Mouse (Mus musculus) heart, embryonic 12.5 days (tissue): Measurements from ENCODE around the gene Tbc1d22a. TPM values are rescaled to one million over a fixed set of nuclear protein-coding genes. Genes with fewer than 3 reads are reported as not detected.

Source experiments
- ATAC-seq: fragments of 200-750 bp; cut with Nextera tagmentation; 2 replicates; pipeline ENCODE4 v1.8.0; 2017; ENCODE audit warnings: moderate TSS enrichment, moderate library complexity; ENCODE audit not compliant: insufficient number of reproducible peaks, low FRiP score
- H3K27ac ChIP-seq: fragments of 300-500 bp; sonication (generic); 2 replicates; pipeline ENCODE4 v1.5.1; 2016; ENCODE audit warnings: mild to moderate bottlenecking, moderate library complexity; ENCODE audit not compliant: poor library complexity, severe bottlenecking
- H3K27me3 ChIP-seq: fragments of 300-500 bp; sonication (generic); replicated peaks from 2 replicates; pipeline ENCODE4 v1.6.1; 2016; ENCODE audit warnings: mild to moderate bottlenecking, moderate library complexity
- H3K36me3 ChIP-seq: fragments of 300-500 bp; sonication (generic); 2 replicates; pipeline ENCODE4 v1.6.1; 2016; ENCODE audit warnings: mild to moderate bottlenecking, moderate library complexity
- H3K4me1 ChIP-seq: fragments of 300-500 bp; sonication (generic); replicated peaks from 2 replicates; pipeline ENCODE4 v1.6.1; 2016; ENCODE audit warnings: mild to moderate bottlenecking
- H3K4me2 ChIP-seq: fragments of 300-500 bp; sonication (generic); 2 replicates; pipeline ENCODE4 v1.6.1; 2016; ENCODE audit warnings: mild to moderate bottlenecking, moderate library complexity
- H3K4me3 ChIP-seq: fragments of 300-500 bp; sonication (generic); 2 replicates; pipeline ENCODE4 v1.5.1; 2016; ENCODE audit warnings: mild to moderate bottlenecking
- H3K9ac ChIP-seq: fragments of 300-500 bp; sonication (generic); 2 replicates; pipeline ENCODE4 v1.6.1; 2016; ENCODE audit warnings: mild to moderate bottlenecking, moderate library complexity
- H3K9me3 ChIP-seq: fragments of 300-500 bp; sonication (generic); replicated peaks from 2 replicates; pipeline ENCODE4 v1.6.1; 2016; ENCODE audit warnings: mild to moderate bottlenecking, moderate library complexity
- WGBS: fragments of 180-500 bp; shearing (Covaris S2); methylation state at CpG from one replicate; pipeline ENCODE4 v1.1.7; 2016; 5-methylcytosine and 5-hydroxymethylcytosine counted together
- polyA plus RNA-seq: library from polyadenylated mRNA; unstranded; fragments of >200 nt; fragmentation: Nextera tagmentation; extraction: Ambion mirVana; gene quantifications from 2 replicates; pipeline ENCODE4 v1.2.1, GENCODE M21; 2016

The Tbc1d22a gene
- polyA plus RNA-seq, 1 experiment from 2014 or later: 10.3 TPM

- peaks cover 10% of the 10 kb centered on the region for H3K9me3 ChIP-seq
- H3K4me3 ChIP-seq: no peak overlapping the region
- H3K4me1 ChIP-seq: peaks cover 5% of the 10 kb centered on the region
- no peak overlapping the region for H3K4me2 ChIP-seq
- no peaks in the 10 kb centered on the region for H3K27me3 ChIP-seq
- 82% methylated on average over 2 of the region's 2 CpGs for WGBS
- no peak overlapping the region for H3K27ac ChIP-seq
- no peaks in the 10 kb centered on the region for H3K36me3 ChIP-seq
- H3K9ac ChIP-seq: no peak overlapping the region
- ATAC-seq: no peak
Observed at GRCm38 (mm10) chr15:86226968-86227367, 12.7 kb downstream of the Tbc1d22a start.

GRCm38 (mm10) chr15:86228186-86228585, 13.9 kb downstream of the Tbc1d22a start:
- WGBS: 36% methylated on average over 3 of the region's 3 CpGs
- Histone ChIP-seq H3K9me3 (peaks cover 10% of the 10 kb centered on the region), H3K27me3 (no peaks in the 10 kb centered on the region), H3K4me1 (peaks cover 6% of the 10 kb centered on the region), H3K36me3 (no peaks in the 10 kb centered on the region), H3K27ac (no peak overlapping the region), H3K9ac (no peak overlapping the region), H3K4me3 (no peak overlapping the region), H3K4me2 (no peak overlapping the region)
- no peak for ATAC-seq

- no peak overlapping the region for H3K4me2 ChIP-seq
- H3K27me3 ChIP-seq: no peaks in the 10 kb centered on the region
- 77% methylated on average over 8 of the region's 8 CpGs for WGBS
- peaks cover 2% of the 10 kb centered on the region; the same call in 1 of the 2 replicates for H3K9me3 ChIP-seq
- no peak for ATAC-seq
- no peak overlapping the region for H3K9ac ChIP-seq
- H3K4me1 ChIP-seq: peaks cover 6% of the 10 kb centered on the region
- H3K27ac ChIP-seq: no peak overlapping the region
- H3K36me3 ChIP-seq: no peaks in the 10 kb centered on the region
- no peak overlapping the region for H3K4me3 ChIP-seq
Observed at GRCm38 (mm10) chr15:86229088-86229487, 14.8 kb downstream of the Tbc1d22a start.

GRCm38 (mm10) chr15:86229623-86230022, 15.4 kb downstream of the Tbc1d22a start:
- Histone ChIP-seq H3K9ac (no peak overlapping the region), H3K27me3 (no peaks in the 10 kb centered on the region), H3K4me2 (no peak overlapping the region), H3K4me1 (peaks cover 6% of the 10 kb centered on the region), H3K27ac (no peak overlapping the region), H3K36me3 (no peaks in the 10 kb centered on the region), H3K4me3 (no peak overlapping the region), H3K9me3 (no peaks in the 10 kb centered on the region)
- ATAC-seq: no peak
- 71% methylated on average over 11 of the region's 11 CpGs for WGBS

GRCm38 (mm10) chr15:86231170-86231569, 16.9 kb downstream of the Tbc1d22a start:
- Histone ChIP-seq H3K4me1 (peaks cover 6% of the 10 kb centered on the region), H3K4me2 (no peak overlapping the region), H3K9ac (no peak overlapping the region), H3K27ac (no peak overlapping the region), H3K4me3 (no peak overlapping the region), H3K36me3 (no peaks in the 10 kb centered on the region), H3K27me3 (no peaks in the 10 kb centered on the region), H3K9me3 (no peaks in the 10 kb centered on the region)
- WGBS: 89% methylated on average over 1 of the region's 1 CpGs
- no peak for ATAC-seq

GRCm38 (mm10) chr15:86231831-86232512, 17.7 kb downstream of the Tbc1d22a start:
- H3K36me3 ChIP-seq: no peaks in the 10 kb centered on the region
- no peak overlapping the region for H3K4me3 ChIP-seq
- H3K27ac ChIP-seq: no peak overlapping the region
- H3K4me2 ChIP-seq: no peak overlapping the region
- no peak overlapping the region for H3K9ac ChIP-seq
- peaks cover 6% of the 10 kb centered on the region for H3K4me1 ChIP-seq
- WGBS: 57% methylated on average over 7 of the region's 7 CpGs
- H3K9me3 ChIP-seq: no peaks in the 10 kb centered on the region
- no peak for ATAC-seq
- H3K27me3 ChIP-seq: no peaks in the 10 kb centered on the region

- no peak for ATAC-seq
- WGBS: 81% methylated on average over 5 of the region's 5 CpGs
- Histone ChIP-seq H3K36me3 (no peaks in the 10 kb centered on the region), H3K9ac (no peak overlapping the region), H3K4me2 (no peak overlapping the region), H3K27me3 (0 out of 2 replicates have a peak, but pooled peaks cover 10% of the 10 kb centered on the region), H3K4me3 (no peak overlapping the region), H3K4me1 (peaks cover 6% of the 10 kb centered on the region), H3K27ac (no peak overlapping the region), H3K9me3 (no peaks in the 10 kb centered on the region)
Observed at GRCm38 (mm10) chr15:86234001-86234400, 19.7 kb downstream of the Tbc1d22a start.

- no peak for ATAC-seq
- Histone ChIP-seq H3K4me1 (peaks cover 6% of the 10 kb centered on the region), H3K27ac (no peak overlapping the region), H3K27me3 (0 out of 2 replicates have a peak, but pooled peaks cover 11% of the 10 kb centered on the region), H3K36me3 (no peaks in the 10 kb centered on the region), H3K4me3 (no peak overlapping the region), H3K4me2 (no peak overlapping the region), H3K9ac (no peak overlapping the region), H3K9me3 (no peaks in the 10 kb centered on the region)
- WGBS: 80% methylated on average over 22 of the region's 22 CpGs
Observed at GRCm38 (mm10) chr15:86234517-86235441, 20.5 kb downstream of the Tbc1d22a start.

- H3K27ac ChIP-seq: no peak overlapping the region
- H3K4me2 ChIP-seq: no peak overlapping the region
- H3K27me3 ChIP-seq: 0 out of 2 replicates have a peak, but pooled peaks cover 17% of the 10 kb centered on the region
- peaks cover 6% of the 10 kb centered on the region for H3K4me1 ChIP-seq
- no peak overlapping the region for H3K4me3 ChIP-seq
- no peak for ATAC-seq
- 39% methylated on average over 4 of the region's 4 CpGs for WGBS
- no peaks in the 10 kb centered on the region for H3K9me3 ChIP-seq
- H3K9ac ChIP-seq: no peak overlapping the region
- peaks cover 3% of the 10 kb centered on the region; the same call in 1 of the 2 replicates for H3K36me3 ChIP-seq
Observed at GRCm38 (mm10) chr15:86236252-86236651, 22.0 kb downstream of the Tbc1d22a start.

GRCm38 (mm10) chr15:86238076-86238475, 23.8 kb downstream of the Tbc1d22a start:
- 90% methylated on average over 3 of the region's 3 CpGs for WGBS
- Histone ChIP-seq H3K36me3 (peaks cover 3% of the 10 kb centered on the region; the same call in 1 of the 2 replicates), H3K27me3 (peaks cover 17% of the 10 kb centered on the region; the same call in 1 of the 2 replicates), H3K4me2 (no peak overlapping the region), H3K9me3 (no peaks in the 10 kb centered on the region), H3K4me1 (no peaks in the 10 kb centered on the region), H3K4me3 (no peak overlapping the region), H3K9ac (no peak overlapping the region), H3K27ac (no peak overlapping the region)
- ATAC-seq: no peak

- Histone ChIP-seq H3K9ac (no peak overlapping the region), H3K27ac (no peak overlapping the region), H3K9me3 (no peaks in the 10 kb centered on the region), H3K27me3 (peaks cover 17% of the 10 kb centered on the region; the same call in 1 of the 2 replicates), H3K36me3 (peaks cover 3% of the 10 kb centered on the region; the same call in 1 of the 2 replicates), H3K4me3 (no peak overlapping the region), H3K4me2 (no peak overlapping the region), H3K4me1 (no peaks in the 10 kb centered on the region)
- 90% methylated on average over 6 of the region's 6 CpGs for WGBS
- no peak for ATAC-seq
Observed at GRCm38 (mm10) chr15:86239068-86239467, 24.8 kb downstream of the Tbc1d22a start.
